Comparison of ENCODE assay signal across 8 mouse cellular contexts in genomic region chr9:50767531-50768106, GRCm38 (mm10). TPM values are rescaled to one million over a fixed set of nuclear protein-coding genes. Genes with fewer than 3 reads are reported as not detected.
A peak's percentile ranks its signal among the peaks of the same experiment; 100 is the strongest.
DNase-seq lines count a peak whose midpoint lies in the region; ATAC-seq and TF ChIP-seq lines count a peak whose summit lies in the region.

No protein-coding gene starts in this region.

- H3K4me1 ChIP-seq in heart, adult 2 months (ENCODE audit: control insufficient read depth, insufficient read depth, low read length) = peaks cover 4% of the 10 kb centered on the region
- H3K4me1 ChIP-seq in embryonic fibroblast, embryonic 13.5 days (ENCODE audit: control insufficient read depth, insufficient read depth, low read length) = peaks cover 2% of the 10 kb centered on the region; the same call in 1 of the 2 replicates
- H3K4me1 ChIP-seq in limb, embryonic 11.5 days (ENCODE audit: control insufficient read depth, insufficient read depth, low read length) = 0 out of 2 replicates have a peak, but pooled peaks cover 2% of the 10 kb centered on the region
- H3K4me1 ChIP-seq in olfactory bulb, adult 2 months (ENCODE audit: control insufficient read depth, insufficient read depth, low read length) = peaks cover 3% of the 10 kb centered on the region; the same call in 1 of the 2 replicates

- peak overlapping the region; percentile 72 for H3K9ac ChIP-seq in heart, adult 2 months (ENCODE audit: low read depth, low read length)
- H3K9ac ChIP-seq in limb, embryonic 11.5 days (ENCODE audit: low read length) = peak overlapping the region; percentile 62

- H3K79me2 ChIP-seq in heart, adult 2 months (replicated peaks; ENCODE audit: control insufficient read depth, insufficient read depth, low read length) = no peaks in the 10 kb centered on the region

- no peaks in the 10 kb centered on the region for H3K36me3 ChIP-seq in heart, adult 2 months (ENCODE audit: control insufficient read depth, insufficient read depth, low read length)
- no peaks in the 10 kb centered on the region for H3K36me3 ChIP-seq in limb, embryonic 11.5 days (ENCODE audit: control insufficient read depth, insufficient read depth, low read length)

- 4% methylated on average over 17 of the region's 17 CpGs for WGBS in heart, adult 2 months
- 7% methylated on average over 17 of the region's 17 CpGs for WGBS in limb, embryonic 11.5 days
- WGBS in olfactory bulb, adult 2 months = 2% methylated on average over 17 of the region's 17 CpGs

- peak overlapping the region; percentile 83 for H3K4me2 ChIP-seq in limb, embryonic 11.5 days (ENCODE audit: low read depth, severe bottlenecking)

- TF ChIP-seq EP300 in heart, adult 2 months (IDR thresholded peaks at IDR 0.05; ENCODE audit: insufficient read depth, low read depth, low read length) = no peak

- no peaks in the 10 kb centered on the region for H3K9me3 ChIP-seq in limb, embryonic 11.5 days (ENCODE audit: control insufficient read depth, low read length)

- peak overlapping the region; percentile 72 for H3K4me3 ChIP-seq in heart, adult 2 months
- H3K4me3 ChIP-seq in embryonic fibroblast, embryonic 13.5 days (ENCODE audit: insufficient read depth, low read length) = peak overlapping the region; percentile 77
- peak overlapping the region; percentile 60 for H3K4me3 ChIP-seq in limb, embryonic 11.5 days (ENCODE audit: low read depth, low read length)
- H3K4me3 ChIP-seq in olfactory bulb, adult 2 months (ENCODE audit: insufficient read depth, low read depth, low read length) = peak overlapping the region; percentile 71

- H3K27me3 ChIP-seq in heart, adult 2 months (ENCODE audit: control insufficient read depth, insufficient read depth, low read length) = no peaks in the 10 kb centered on the region
- H3K27me3 ChIP-seq in limb, embryonic 11.5 days (ENCODE audit: control insufficient read depth, insufficient read depth, low read length) = no peaks in the 10 kb centered on the region

- TF ChIP-seq POLR2A in heart, adult 2 months (IDR thresholded peaks at IDR 0.05; ENCODE audit: insufficient read depth, low read depth, low read length) = peak; percentile 84; the same call in 1 of the 2 replicates
- no peak; the same call in 1 of the 2 replicates for TF ChIP-seq POLR2A in embryonic fibroblast, embryonic 13.5 days (IDR thresholded peaks at IDR 0.05; ENCODE audit: low read depth, low read length)
- no peak; the same call in 1 of the 2 replicates for TF ChIP-seq POLR2A in olfactory bulb, adult 2 months (IDR thresholded peaks at IDR 0.05; ENCODE audit: insufficient read depth, low read depth, low read length)

- no peak for TF ChIP-seq CTCF in heart, adult 2 months (IDR thresholded peaks at IDR 0.05)
- TF ChIP-seq CTCF in embryonic fibroblast, embryonic 13.5 days (IDR thresholded peaks at IDR 0.05; ENCODE audit: borderline replicate concordance, insufficient read depth, low read length) = no peak
- TF ChIP-seq CTCF in olfactory bulb, adult 2 months (IDR thresholded peaks at IDR 0.05; ENCODE audit: insufficient read depth, low read depth, low read length) = no peak

- peak overlapping the region; percentile 93 for H3K27ac ChIP-seq in heart, adult 2 months
- H3K27ac ChIP-seq in embryonic fibroblast, embryonic 13.5 days (ENCODE audit: insufficient read depth, low read length) = 0 out of 2 replicates have a peak overlapping the region, but pooled peaks have one; percentile 2
- H3K27ac ChIP-seq in limb, embryonic 11.5 days (replicated peaks; ENCODE audit: low read depth, low read length) = no peak overlapping the region
- peak overlapping the region; percentile 68 for H3K27ac ChIP-seq in olfactory bulb, adult 2 months (ENCODE audit: insufficient read depth, low read depth, low read length)

- ATAC-seq in CD4-positive, CD25-positive, alpha-beta regulatory T cell, adult 4 months = peak; percentile 10
- ATAC-seq in limb, embryonic 11.5 days (ENCODE audit: insufficient number of reproducible peaks, low FRiP score, low TSS enrichment, low read depth) = no peak; the same call in 1 of the 2 replicates
- ATAC-seq in monocyte, adult 5-6 weeks (replicated peaks; ENCODE audit: insufficient number of reproducible peaks, low FRiP score, low TSS enrichment, poor library complexity, severe bottlenecking) = no peak

- no peak for DNase-seq in heart, adult 2 months
- no peak for DNase-seq in heart, postnatal 36 days
- DNase-seq in limb, embryonic 11.5 days (ENCODE audit: low spot score) = no peak
- DNase-seq in spleen, adult 18-20 months = no peak

- intact Hi-C loops in heart, adult 2 months (cut with DNase I) = loop anchor here (1.0 to 5.0 kb wide), 3 partner anchors 69 to 165 kb away; partner anchors contain the start of genes Dlat, Sdhd and Timm8b
- intact Hi-C loops in heart, postnatal 36 days (cut with DNase I) = loop anchor here (2.0 to 10.0 kb wide), 5 partner anchors 40 to 323 kb away; partner anchors contain the start of genes Dlat, Nkapd1 and Pih1d2

RNA-seq across cellular contexts. Expression of gene Fdxacb1, which starts 0.4 kb away (rescaled TPM):
- total RNA-seq in heart, adult 2 months (2021) = 1 to 10 TPM; 4.7 to 5.1 TPM
- polyA plus RNA-seq in heart, adult 2 months (2012; rRNA removed) = 3.4 and 5.2 TPM in 2 replicates
- total RNA-seq in heart, postnatal 36 days (2021) = 1 to 10 TPM; 6.0 to 6.6 TPM
- polyA plus RNA-seq in CD4-positive, CD25-positive, alpha-beta regulatory T cell, adult 4 months (2017; shearing (Covaris generic)) = 10 to 100 TPM in 1 of 2 experiments, 1 to 10 TPM in 1; 6.5 to 17.9 TPM
- polyA plus RNA-seq in embryonic fibroblast, embryonic 13.5 days (2011; ENCODE audit: insufficient read length, low read depth, missing spikeins) = 7.2 and 9.3 TPM in 2 replicates
- polyA plus RNA-seq in limb, embryonic 11.5 days (2014; fragmentation: Nextera tagmentation; extraction: Ambion mirVana) = 11.8 and 12.5 TPM in 2 replicates
- not detected in 2 replicates for polyA plus RNA-seq in olfactory bulb, adult 2 months (2012; ENCODE audit: insufficient read depth, insufficient read length, low replicate concordance, missing spikeins)
- total RNA-seq in monocyte, adult 5-6 weeks (2017) = 6.5 to 16.5 TPM (median 8.1 TPM) in 3 replicates

RNA-seq across cellular contexts. Expression of gene Alg9, which starts 7.2 kb away (rescaled TPM):
- 1 to 10 TPM; 9.6 to 9.9 TPM for total RNA-seq in heart, adult 2 months (2021)
- polyA plus RNA-seq in heart, adult 2 months (2012; rRNA removed) = 13.4 and 19.9 TPM in 2 replicates
- total RNA-seq in heart, postnatal 36 days (2021) = 1 to 10 TPM; 8.9 to 10.0 TPM
- polyA plus RNA-seq in CD4-positive, CD25-positive, alpha-beta regulatory T cell, adult 4 months (2017; shearing (Covaris generic)) = 1 to 10 TPM; 9.2 to 9.9 TPM
- polyA plus RNA-seq in embryonic fibroblast, embryonic 13.5 days (2011; ENCODE audit: insufficient read length, low read depth, missing spikeins) = 22.8 and 24.1 TPM in 2 replicates
- polyA plus RNA-seq in limb, embryonic 11.5 days (2014; fragmentation: Nextera tagmentation; extraction: Ambion mirVana) = 36.9 and 40.4 TPM in 2 replicates
- not detected in 2 replicates for polyA plus RNA-seq in olfactory bulb, adult 2 months (2012; ENCODE audit: insufficient read depth, insufficient read length, low replicate concordance, missing spikeins)
- total RNA-seq in monocyte, adult 5-6 weeks (2017) = 10.3 to 16.5 TPM (median 11.1 TPM) in 3 replicates

RNA-seq across cellular contexts. Expression of gene 1110032A03Rik, which starts 7.7 kb away (rescaled TPM):
- 10 to 100 TPM; 11.8 to 12.1 TPM for total RNA-seq in heart, adult 2 months (2021)
- polyA plus RNA-seq in heart, adult 2 months (2012; rRNA removed) = 34.5 and 39.0 TPM in 2 replicates
- 10 to 100 TPM in 1 of 2 experiments, 1 to 10 TPM in 1; 8.8 to 11.9 TPM for total RNA-seq in heart, postnatal 36 days (2021)
- polyA plus RNA-seq in CD4-positive, CD25-positive, alpha-beta regulatory T cell, adult 4 months (2017; shearing (Covaris generic)) = 10 to 100 TPM; 18.2 to 23.2 TPM
- 21.3 and 27.1 TPM in 2 replicates for polyA plus RNA-seq in embryonic fibroblast, embryonic 13.5 days (2011; ENCODE audit: insufficient read length, low read depth, missing spikeins)
- 28.9 and 30.7 TPM in 2 replicates for polyA plus RNA-seq in limb, embryonic 11.5 days (2014; fragmentation: Nextera tagmentation; extraction: Ambion mirVana)
- not detected in 2 replicates for polyA plus RNA-seq in olfactory bulb, adult 2 months (2012; ENCODE audit: insufficient read depth, insufficient read length, low replicate concordance, missing spikeins)
- 13.2 to 26.7 TPM (median 16.7 TPM) in 3 replicates for total RNA-seq in monocyte, adult 5-6 weeks (2017)

RNA-seq across cellular contexts. Expression of gene Hspb2, which starts 15.5 kb away (rescaled TPM):
- total RNA-seq in heart, adult 2 months (2021) = 100 to 1,000 TPM; 131 to 139 TPM
- polyA plus RNA-seq in heart, adult 2 months (2012; rRNA removed) = 201 and 224 TPM in 2 replicates
- total RNA-seq in heart, postnatal 36 days (2021) = 100 to 1,000 TPM; 132 to 137 TPM
- polyA plus RNA-seq in CD4-positive, CD25-positive, alpha-beta regulatory T cell, adult 4 months (2017; shearing (Covaris generic)) = not detected
- 1.6 and 3.8 TPM in 2 replicates for polyA plus RNA-seq in embryonic fibroblast, embryonic 13.5 days (2011; ENCODE audit: insufficient read length, low read depth, missing spikeins)
- polyA plus RNA-seq in limb, embryonic 11.5 days (2014; fragmentation: Nextera tagmentation; extraction: Ambion mirVana) = 3.1 and 3.5 TPM in 2 replicates
- not detected in 2 replicates for polyA plus RNA-seq in olfactory bulb, adult 2 months (2012; ENCODE audit: insufficient read depth, insufficient read length, low replicate concordance, missing spikeins)
- not detected in 3 replicates for total RNA-seq in monocyte, adult 5-6 weeks (2017)

RNA-seq across cellular contexts. Expression of gene Cryab, which starts 16.5 kb away (rescaled TPM):
- total RNA-seq in heart, adult 2 months (2021) = 1,000 to 10,000 TPM; 2,783 to 3,339 TPM
- polyA plus RNA-seq in heart, adult 2 months (2012; rRNA removed) = 3,110 and 4,349 TPM in 2 replicates
- 1,000 to 10,000 TPM; 2,657 to 2,874 TPM for total RNA-seq in heart, postnatal 36 days (2021)
- not detected for polyA plus RNA-seq in CD4-positive, CD25-positive, alpha-beta regulatory T cell, adult 4 months (2017; shearing (Covaris generic))
- polyA plus RNA-seq in embryonic fibroblast, embryonic 13.5 days (2011; ENCODE audit: insufficient read length, low read depth, missing spikeins) = 155 and 186 TPM in 2 replicates
- polyA plus RNA-seq in limb, embryonic 11.5 days (2014; fragmentation: Nextera tagmentation; extraction: Ambion mirVana) = 8.9 and 13.3 TPM in 2 replicates
- polyA plus RNA-seq in olfactory bulb, adult 2 months (2012; ENCODE audit: insufficient read depth, insufficient read length, low replicate concordance, missing spikeins) = not detected in 2 replicates
- total RNA-seq in monocyte, adult 5-6 weeks (2017) = not detected in 3 replicates

Comparison
In these comparisons a context has a peak if more than half of its experiments do, and no peak if none do; other contexts are left out.
1. RNA of gene Alg9, which starts 7.2 kb away (polyA plus RNA-seq): 36.9 to 40.4 TPM in limb, embryonic 11.5 days, 22.8 to 24.1 TPM in embryonic fibroblast, embryonic 13.5 days, 13.4 to 19.9 TPM in heart, adult 2 months and 9.2 to 9.9 TPM in CD4-positive, CD25-positive, alpha-beta regulatory T cell, adult 4 months; not detected in olfactory bulb, adult 2 months; every median in the first group is over 10 times any median in the second.
2. RNA of gene 1110032A03Rik, which starts 7.7 kb away (polyA plus RNA-seq): 34.5 to 39.0 TPM in heart, adult 2 months, 28.9 to 30.7 TPM in limb, embryonic 11.5 days, 21.3 to 27.1 TPM in embryonic fibroblast, embryonic 13.5 days and 18.2 to 23.2 TPM in CD4-positive, CD25-positive, alpha-beta regulatory T cell, adult 4 months; not detected in olfactory bulb, adult 2 months; every median in the first group is over 10 times any median in the second.
3. Peak in every context shown above with its lines, with median percentiles within 50 percentile points of each other: H3K4me3 ChIP-seq.